Mouse (Mus musculus) frontal cortex, adult 2 months (tissue): ENCODE measurements at regions not wholly inside any gene's neighbourhood (a gene's known extent, or its start where the extent isn't known, plus 50 kb on each side); places are given as distances from the start of the nearest gene placed in this dataset.

Experiments
- DNase-seq, 2 experiments: peaks; one replicate each; pipeline ENCODE4 v3.0.0; 2022; ENCODE audit warnings: low spot score in 1 of 2; ENCODE audit errors: extremely low spot score in 1 of 2

DNA sequence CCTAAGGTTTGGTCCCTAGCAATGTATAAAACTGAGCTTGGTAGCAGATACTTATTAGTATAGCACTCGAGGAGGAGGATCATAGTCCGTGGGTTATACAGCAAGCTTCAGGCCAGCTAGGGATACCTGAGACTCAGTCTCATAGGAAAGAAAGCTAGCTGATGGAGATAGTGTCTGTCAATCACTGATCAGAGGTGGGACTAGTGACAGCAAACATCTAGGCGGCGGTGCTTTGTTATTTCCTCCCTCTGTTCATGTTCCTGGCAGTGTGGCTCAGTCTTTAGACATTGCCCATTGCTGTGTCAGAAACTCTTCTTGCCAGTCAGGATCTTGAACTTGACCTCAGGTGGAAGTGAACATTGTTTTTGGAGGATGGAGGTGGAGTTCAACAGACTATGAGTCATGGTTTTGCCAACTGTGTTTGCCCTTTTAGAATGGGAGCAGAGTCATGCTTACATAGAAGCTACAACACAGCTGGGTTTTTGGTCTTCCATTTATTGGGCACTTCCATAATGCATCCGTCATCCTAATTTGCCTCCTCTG, 1315.8 kb upstream of the A1bg start:
- no peak for DNase-seq

DNA sequence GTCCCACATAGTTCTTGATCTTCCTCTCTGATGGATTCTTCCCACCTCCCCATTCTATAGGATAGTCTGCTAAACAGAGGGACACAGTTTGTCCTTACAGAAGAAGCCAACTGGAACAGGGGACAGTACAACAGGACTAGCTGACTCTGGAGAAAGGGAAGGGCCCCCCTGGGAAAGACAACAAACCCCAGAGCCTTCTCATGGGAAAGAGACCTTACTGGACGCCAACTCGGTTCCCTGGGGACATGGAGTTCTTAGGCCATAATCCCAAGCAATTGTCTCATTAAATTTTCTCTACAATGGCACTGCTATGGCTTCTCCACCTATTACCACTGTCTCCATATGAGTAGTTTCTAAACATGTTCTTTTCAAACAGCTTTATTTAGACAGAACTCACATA, 1313.2 kb upstream of the A1bg start:
- DNase-seq, result no peak

GRCm38 (mm10) chr15:62234182-62234760, 1311.5 kb upstream of the A1bg start:
- DNase-seq, result no peak

- no peak for DNase-seq
Measured at GRCm38 (mm10) chr15:62233154-62233553, 1310.3 kb upstream of the A1bg start.

DNA sequence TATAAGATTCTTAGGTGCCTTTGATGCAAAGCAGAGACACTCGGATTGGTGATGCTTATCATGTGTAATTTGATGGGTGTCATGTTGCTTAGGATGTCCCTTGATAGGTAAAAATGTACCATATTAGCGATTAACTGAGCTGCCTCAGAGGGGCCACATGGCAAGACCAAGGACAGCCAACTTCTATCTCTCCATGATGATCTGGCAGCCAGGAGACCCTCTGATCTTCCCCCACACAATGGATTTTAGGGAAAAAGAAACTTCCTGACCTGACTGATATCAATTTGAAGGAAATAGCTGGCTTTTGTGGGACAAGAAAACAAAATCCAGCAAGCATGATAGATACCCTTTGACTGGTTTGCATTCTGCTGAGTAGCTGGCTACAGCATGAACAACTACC, 1308.9 kb upstream of the A1bg start:
- DNase-seq, result no peak

DNA sequence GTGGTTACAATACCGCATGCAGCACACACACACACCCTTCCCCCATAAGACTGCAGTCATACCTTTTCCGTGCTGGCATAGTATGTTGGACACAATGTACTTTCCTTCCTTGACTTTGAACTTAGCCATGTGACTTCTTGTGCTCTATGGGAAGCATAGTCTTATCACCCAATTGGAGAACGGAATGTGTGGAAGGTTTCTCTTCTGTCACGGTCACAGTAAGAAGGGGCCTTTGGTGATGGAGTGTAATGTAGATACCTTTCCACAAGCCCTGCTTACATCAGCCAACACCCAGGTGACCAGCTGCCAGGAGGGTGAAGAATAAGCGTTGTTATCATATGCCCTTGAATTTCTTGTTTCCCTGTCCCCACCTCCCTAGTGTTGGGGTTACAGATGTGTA, 1308.0 kb upstream of the A1bg start:
- no peak for DNase-seq

DNA sequence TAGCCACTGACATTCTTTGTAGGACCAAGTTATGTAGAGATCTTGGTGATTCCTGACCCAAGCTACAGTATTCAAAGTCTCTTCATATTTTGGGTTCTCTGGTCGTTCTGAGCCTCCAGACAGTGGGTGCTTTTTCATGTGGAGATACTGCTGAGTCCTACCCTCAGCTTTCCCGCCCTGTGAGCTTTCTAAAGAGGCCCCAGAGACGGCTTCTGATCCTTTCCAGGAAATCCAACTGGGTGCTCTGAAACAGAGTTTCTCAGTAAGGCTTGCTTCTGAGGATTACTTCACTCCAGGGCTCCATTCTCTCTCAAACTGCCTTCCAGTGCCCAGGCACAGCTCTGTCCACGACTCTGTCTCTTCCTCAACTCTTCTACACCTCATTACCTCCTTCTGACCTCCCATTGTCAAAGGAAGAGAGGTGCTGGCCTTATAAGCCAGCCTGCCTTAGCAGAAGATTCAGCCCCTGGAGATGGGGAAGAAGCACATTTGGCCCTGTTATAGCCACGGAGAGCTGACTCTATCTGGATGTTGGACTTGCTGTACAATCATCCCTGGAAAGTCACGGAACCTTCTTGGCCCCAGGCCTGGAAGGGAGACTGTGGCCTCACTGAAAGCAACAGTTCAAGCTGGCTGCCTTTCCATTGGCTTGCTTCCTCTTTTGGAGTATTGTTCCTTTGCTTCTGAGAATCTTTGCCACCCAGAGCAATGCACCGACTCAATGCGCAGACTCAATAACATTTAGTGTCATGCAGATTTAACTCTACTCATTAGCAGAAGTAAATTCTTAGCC, 1306.9 kb upstream of the A1bg start:
- DNase-seq, result no peak

DNA sequence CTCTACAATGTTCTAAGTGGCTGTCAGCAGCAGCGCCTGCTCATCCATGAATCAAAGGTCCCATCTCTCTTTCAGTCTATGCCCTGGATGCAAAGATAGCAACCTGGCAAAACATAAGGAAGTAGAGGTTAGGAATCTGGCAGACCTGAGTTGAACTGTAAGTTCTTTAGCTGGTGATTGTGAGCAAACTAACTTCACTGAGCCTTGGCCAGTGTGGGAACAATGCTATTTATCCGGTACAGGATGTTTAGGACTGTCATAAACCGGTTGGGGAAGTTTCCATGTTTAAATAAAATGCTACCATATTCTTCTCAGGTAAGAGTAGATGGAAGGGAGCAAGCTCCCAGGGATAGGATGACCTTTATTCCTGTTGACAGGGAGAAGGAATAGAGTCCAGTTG, 1306.2 kb upstream of the A1bg start:
- DNase-seq, result no peak

GRCm38 (mm10) chr15:62224798-62225197, 1302.0 kb upstream of the A1bg start:
- DNase-seq, result no peak

GRCm38 (mm10) chr15:62224191-62224590, 1301.4 kb upstream of the A1bg start:
- no peak for DNase-seq

DNA sequence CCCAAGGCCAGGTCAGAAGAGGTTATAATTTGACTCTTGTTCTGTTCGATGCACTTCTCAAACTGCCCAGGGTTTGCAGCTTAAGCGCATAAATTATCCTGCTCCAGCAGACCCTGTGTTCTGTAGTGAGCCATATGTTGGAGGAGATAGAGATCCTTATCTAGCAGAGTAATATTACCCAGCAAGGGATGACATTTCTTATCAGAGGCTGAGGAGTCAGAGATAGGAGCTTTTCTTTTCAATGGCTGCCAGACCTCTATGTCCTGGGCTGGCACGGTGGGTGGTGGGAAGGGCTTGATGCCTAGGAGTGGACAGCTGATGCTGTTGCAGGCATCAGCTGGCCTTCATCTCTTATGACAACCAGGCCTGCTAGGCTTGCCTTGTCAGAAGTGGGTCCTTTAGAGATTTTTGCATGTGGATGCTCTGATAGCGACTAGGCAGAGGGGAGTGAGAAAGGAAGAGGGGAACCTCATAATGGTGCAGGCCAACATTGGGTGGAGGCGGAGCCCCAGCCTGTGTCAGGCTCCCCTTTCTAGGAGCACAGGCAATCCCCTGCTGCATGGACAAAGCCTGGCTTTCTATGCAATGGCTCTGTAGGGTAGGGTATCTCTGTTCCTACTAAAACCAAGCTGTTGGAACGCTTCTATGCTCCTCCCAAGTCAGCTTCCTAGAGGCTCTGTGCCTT, 1300.5 kb upstream of the A1bg start:
- no peak for DNase-seq

- no peak for DNase-seq
Measured at GRCm38 (mm10) chr15:62222731-62223130, 1299.9 kb upstream of the A1bg start.

- DNase-seq, result no peak
Measured at GRCm38 (mm10) chr15:62222201-62222600, 1299.4 kb upstream of the A1bg start.

GRCm38 (mm10) chr15:62221024-62221819, 1298.4 kb upstream of the A1bg start:
- no peak for DNase-seq

- no peak for DNase-seq
Measured at GRCm38 (mm10) chr15:62220620-62221019, 1297.8 kb upstream of the A1bg start.

DNA sequence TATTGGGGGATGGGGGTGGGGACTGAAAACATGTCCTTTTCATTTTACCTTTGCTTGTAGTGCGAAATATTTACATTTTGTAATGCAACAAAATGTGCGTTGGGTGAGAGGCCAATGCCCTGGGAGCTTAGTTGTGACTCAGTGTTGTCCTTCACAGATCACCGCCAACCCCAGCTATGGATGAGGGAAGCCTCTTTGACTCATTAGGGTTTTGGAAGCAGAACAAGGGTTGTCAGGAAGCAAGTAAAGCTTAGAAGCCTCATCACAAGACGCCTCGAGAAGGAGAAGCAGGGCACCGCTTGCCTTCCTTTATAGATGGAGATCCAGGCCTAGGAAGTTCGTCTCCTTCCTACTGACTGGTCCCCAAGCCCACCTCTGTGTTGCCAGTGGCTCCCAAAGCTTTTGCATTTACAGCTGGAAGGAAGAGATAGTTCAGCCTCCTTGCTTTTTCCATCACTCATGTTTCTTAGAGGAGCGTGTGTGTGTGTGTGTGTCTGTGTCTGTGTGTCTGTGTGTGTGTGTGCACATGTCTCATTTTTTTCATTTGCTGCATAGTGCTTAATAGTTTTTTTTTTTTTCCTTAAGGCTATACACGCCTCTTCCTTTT, 1297.2 kb upstream of the A1bg start:
- DNase-seq, result no peak

- no peak for DNase-seq
Measured at GRCm38 (mm10) chr15:62218346-62219080, 1295.7 kb upstream of the A1bg start.

- no peak for DNase-seq
Measured at GRCm38 (mm10) chr15:62216688-62217477, 1294.1 kb upstream of the A1bg start.
